Mouse (Mus musculus) heart, adult 2 months (tissue): ENCODE measurements at regions not wholly inside any gene's neighbourhood (a gene's known extent, or its start where the extent isn't known, plus 50 kb on each side); places are given as distances from the start of the nearest gene placed in this dataset.

Experiments
- DNase-seq, 2 experiments: peaks; one replicate each; pipeline ENCODE4 v3.0.0; 2021
- H3K27ac ChIP-seq: fragments of 200-600 bp; 2 replicates; pipeline ENCODE4 v1.8.1; 2022
- H3K27me3 ChIP-seq: fragments of 200-500 bp; 2 replicates; pipeline ENCODE4 v1.6.1; 2012; ENCODE audit warnings: mild to moderate bottlenecking, low read length, inconsistent platforms, mixed read lengths; ENCODE audit not compliant: control insufficient read depth, insufficient read depth
- H3K36me3 ChIP-seq: fragments of 200-500 bp; 2 replicates; pipeline ENCODE4 v1.6.1; 2012; ENCODE audit warnings: low read length, inconsistent platforms; ENCODE audit not compliant: control insufficient read depth, insufficient read depth
- H3K4me1 ChIP-seq: fragments of 200-500 bp; 2 replicates; pipeline ENCODE4 v1.6.1; 2011; ENCODE audit warnings: low read length; ENCODE audit not compliant: control insufficient read depth, insufficient read depth
- H3K4me3 ChIP-seq: fragments of 200-600 bp; 2 replicates; pipeline ENCODE4 v1.8.1; 2022
- H3K79me2 ChIP-seq: fragments of 200-500 bp; replicated peaks from 2 replicates; pipeline ENCODE4 v1.6.1; 2012; ENCODE audit warnings: mild to moderate bottlenecking, inconsistent platforms, low read length, moderate library complexity, mixed read lengths; ENCODE audit not compliant: control insufficient read depth, insufficient read depth
- H3K9ac ChIP-seq: fragments of 200-500 bp; 2 replicates; pipeline ENCODE4 v1.6.1; 2012; ENCODE audit warnings: low read depth, mild to moderate bottlenecking, control low read depth, inconsistent platforms, low read length, mixed read lengths
- CTCF ChIP-seq: fragments of 200-600 bp; IDR thresholded peaks from 2 replicates; pipeline ENCODE4 v1.8.1; 2022; ENCODE audit warnings: antibody characterized with exemption, mild to moderate bottlenecking, moderate library complexity
- EP300 ChIP-seq: fragments of 200-500 bp; IDR thresholded peaks from 2 replicates; pipeline ENCODE4 v1.6.1; 2011; ENCODE audit warnings: low read depth, low read length, control low read depth; ENCODE audit not compliant: insufficient read depth
- POLR2A ChIP-seq: fragments of 200-500 bp; IDR thresholded peaks from 2 replicates; pipeline ENCODE4 v1.6.1; 2011; ENCODE audit warnings: mild to moderate bottlenecking, low read depth, low read length, control low read depth; ENCODE audit not compliant: insufficient read depth
- WGBS: fragments of 180-500 bp; shearing (Covaris S2); methylation state at CpG from one replicate; pipeline ENCODE4 v1.1.7; 2018; 5-methylcytosine and 5-hydroxymethylcytosine counted together
- intact Hi-C: fragments of 180-260 bp; cut with DNase I; formaldehyde crosslinking; loops from one replicate; pipeline ENCODE4 v1.15.1; 2025

GRCm38 (mm10) chr14:123192574-123192973, 208.7 kb upstream of the Tmtc4 start:
- Histone ChIP-seq H3K4me3 (no peak overlapping the region), H3K9ac (no peak overlapping the region), H3K4me1 (no peaks in the 10 kb centered on the region), H3K27me3 (no peaks in the 10 kb centered on the region), H3K79me2 (no peaks in the 10 kb centered on the region), H3K27ac (no peak overlapping the region), H3K36me3 (no peaks in the 10 kb centered on the region)
- intact Hi-C loops, result no loop called here
- WGBS, result 61% methylated on average over 2 of the region's 2 CpGs
- DNase-seq, result no peak
- TF ChIP-seq POLR2A (no peak), CTCF (no peak), EP300 (no peak)

- DNase-seq, result no peak
- intact Hi-C loops, result no loop called here
- Histone ChIP-seq H3K4me3 (no peak overlapping the region), H3K27ac (no peak overlapping the region), H3K36me3 (no peaks in the 10 kb centered on the region), H3K9ac (no peak overlapping the region), H3K27me3 (no peaks in the 10 kb centered on the region), H3K79me2 (no peaks in the 10 kb centered on the region), H3K4me1 (no peaks in the 10 kb centered on the region)
- TF ChIP-seq CTCF (no peak), EP300 (no peak), POLR2A (no peak)
Measured at GRCm38 (mm10) chr14:123190729-123191128, 206.9 kb upstream of the Tmtc4 start.

- no peaks in the 10 kb centered on the region for H3K27me3 ChIP-seq
- H3K4me3 ChIP-seq, result no peak overlapping the region
- no peaks in the 10 kb centered on the region for H3K36me3 ChIP-seq
- WGBS, result 63% methylated on average over 11 of the region's 11 CpGs
- no peak for TF ChIP-seq EP300
- no peak for TF ChIP-seq POLR2A
- no peak for TF ChIP-seq CTCF
- H3K4me1 ChIP-seq, result no peaks in the 10 kb centered on the region
- intact Hi-C loops, result no loop called here
- no peak overlapping the region for H3K9ac ChIP-seq
- no peak overlapping the region for H3K27ac ChIP-seq
- no peak for DNase-seq
- no peaks in the 10 kb centered on the region for H3K79me2 ChIP-seq
Measured at GRCm38 (mm10) chr14:123187270-123188058, 203.6 kb upstream of the Tmtc4 start.

- Histone ChIP-seq H3K4me1 (no peaks in the 10 kb centered on the region), H3K4me3 (no peak overlapping the region), H3K36me3 (no peaks in the 10 kb centered on the region), H3K27me3 (no peaks in the 10 kb centered on the region), H3K9ac (no peak overlapping the region), H3K79me2 (no peaks in the 10 kb centered on the region), H3K27ac (no peak overlapping the region)
- WGBS, result 47% methylated on average over 2 of the region's 2 CpGs
- TF ChIP-seq POLR2A, result no peak
- intact Hi-C loops, result no loop called here
- peak in 1 of 2 experiments; percentile 4 for DNase-seq
Measured at GRCm38 (mm10) chr14:123173183-123173582, 189.3 kb upstream of the Tmtc4 start.

GRCm38 (mm10) chr14:123171865-123172264, 188.0 kb upstream of the Tmtc4 start:
- no peak for DNase-seq
- 36% methylated on average over 1 of the region's 1 CpGs for WGBS
- no peaks in the 10 kb centered on the region for H3K36me3 ChIP-seq
- no peaks in the 10 kb centered on the region for H3K27me3 ChIP-seq
- intact Hi-C loops, result no loop called here
- no peak for TF ChIP-seq EP300
- TF ChIP-seq CTCF, result no peak
- no peak for TF ChIP-seq POLR2A
- H3K27ac ChIP-seq, result no peak overlapping the region
- no peak overlapping the region for H3K9ac ChIP-seq
- H3K4me1 ChIP-seq, result no peaks in the 10 kb centered on the region
- H3K79me2 ChIP-seq, result no peaks in the 10 kb centered on the region
- H3K4me3 ChIP-seq, result no peak overlapping the region

- TF ChIP-seq CTCF (no peak), EP300 (no peak), POLR2A (no peak)
- Histone ChIP-seq H3K79me2 (no peaks in the 10 kb centered on the region), H3K4me3 (no peak overlapping the region), H3K36me3 (no peaks in the 10 kb centered on the region), H3K27me3 (no peaks in the 10 kb centered on the region), H3K27ac (no peak overlapping the region), H3K4me1 (no peaks in the 10 kb centered on the region), H3K9ac (no peak overlapping the region)
- 60% methylated on average over 4 of the region's 4 CpGs for WGBS
- DNase-seq, result no peak
- intact Hi-C loops, result no loop called here
Measured at GRCm38 (mm10) chr14:123163842-123164241, 180.0 kb upstream of the Tmtc4 start.
